Mouse (Mus musculus) thymus, adult 2 months (tissue): ENCODE measurements at regions not wholly inside any gene's neighbourhood (a gene's known extent, or its start where the extent isn't known, plus 50 kb on each side); places are given as distances from the start of the nearest gene placed in this dataset.

Source experiments
- DNase-seq: peaks from one replicate; pipeline ENCODE4 v3.0.0; 2021
- H3K27ac ChIP-seq: fragments of 200-500 bp; 2 replicates; pipeline ENCODE4 v1.5.1; 2012; ENCODE audit warnings: low read length, control low read depth; ENCODE audit not compliant: control insufficient read depth, insufficient read depth
- H3K27me3 ChIP-seq: fragments of 200-500 bp; 2 replicates; pipeline ENCODE4 v1.6.1; 2012; ENCODE audit warnings: mild to moderate bottlenecking, low read length, moderate library complexity, mixed read lengths; ENCODE audit not compliant: control insufficient read depth, insufficient read depth
- H3K36me3 ChIP-seq: fragments of 200-500 bp; 2 replicates; pipeline ENCODE4 v1.6.1; 2012; ENCODE audit warnings: mild to moderate bottlenecking, low read length, moderate library complexity; ENCODE audit not compliant: control insufficient read depth, insufficient read depth
- H3K4me1 ChIP-seq: fragments of 200-500 bp; replicated peaks from 2 replicates; pipeline ENCODE4 v1.6.1; 2012; ENCODE audit warnings: low read length; ENCODE audit not compliant: control insufficient read depth, insufficient read depth
- H3K4me3 ChIP-seq: fragments of 200-500 bp; 2 replicates; pipeline ENCODE4 v1.5.1; 2012; ENCODE audit warnings: mild to moderate bottlenecking, low read length, control low read depth, moderate library complexity; ENCODE audit not compliant: control insufficient read depth, insufficient read depth
- CTCF ChIP-seq: fragments of 200-500 bp; IDR thresholded peaks from 2 replicates; pipeline ENCODE4 v1.5.1; 2012; ENCODE audit warnings: mild to moderate bottlenecking, control low read depth, low read length, moderate library complexity, borderline replicate concordance; ENCODE audit not compliant: control insufficient read depth, poor library complexity, insufficient read depth; ENCODE audit errors: extremely low read depth
- POLR2A ChIP-seq: fragments of 200-500 bp; IDR thresholded peaks from 2 replicates; pipeline ENCODE4 v1.6.1; 2012; ENCODE audit warnings: mild to moderate bottlenecking, low read length, control low read depth, moderate library complexity; ENCODE audit not compliant: control insufficient read depth, poor library complexity, insufficient read depth; ENCODE audit errors: extremely low read depth
- WGBS: fragments of 180-500 bp; shearing (Covaris S2); methylation state at CpG from one replicate; pipeline ENCODE4 v1.1.7; 2018; 5-methylcytosine and 5-hydroxymethylcytosine counted together

- H3K4me3 ChIP-seq: no peak overlapping the region
- H3K27me3 ChIP-seq: no peaks in the 10 kb centered on the region
- 69% methylated on average over 12 of the region's 12 CpGs for WGBS
- H3K36me3 ChIP-seq: no peaks in the 10 kb centered on the region
- H3K27ac ChIP-seq: no peak overlapping the region
- no peak for TF ChIP-seq POLR2A
- no peak for TF ChIP-seq CTCF
- H3K4me1 ChIP-seq: peaks cover 61% of the 10 kb centered on the region
- no peak for DNase-seq
Measured at GRCm38 (mm10) chr16:95861231-95861690, 129.5 kb downstream of the Psmg1 start.

GRCm38 (mm10) chr16:95860810-95861209 is 129.9 kb downstream of the Psmg1 start:
- no peaks in the 10 kb centered on the region for H3K36me3 ChIP-seq
- no peak overlapping the region for H3K4me3 ChIP-seq
- H3K4me1 ChIP-seq: peaks cover 57% of the 10 kb centered on the region
- DNase-seq: no peak
- WGBS: 23% methylated on average over 9 of the region's 9 CpGs
- no peak overlapping the region for H3K27ac ChIP-seq
- TF ChIP-seq CTCF: no peak
- no peak for TF ChIP-seq POLR2A
- no peaks in the 10 kb centered on the region for H3K27me3 ChIP-seq

GRCm38 (mm10) chr16:95860111-95860510 is 130.6 kb downstream of the Psmg1 start:
- no peaks in the 10 kb centered on the region for H3K36me3 ChIP-seq
- no peaks in the 10 kb centered on the region for H3K27me3 ChIP-seq
- H3K27ac ChIP-seq: no peak overlapping the region
- peaks cover 54% of the 10 kb centered on the region for H3K4me1 ChIP-seq
- no peak overlapping the region for H3K4me3 ChIP-seq
- no peak for DNase-seq
- WGBS: 93% methylated on average over 5 of the region's 5 CpGs
- TF ChIP-seq CTCF (no peak), POLR2A (no peak)

GRCm38 (mm10) chr16:95857403-95857802 is 133.4 kb downstream of the Psmg1 start:
- no peaks in the 10 kb centered on the region for H3K27me3 ChIP-seq
- WGBS: 96% methylated on average over 3 of the region's 3 CpGs
- TF ChIP-seq CTCF (no peak), POLR2A (no peak)
- no peak overlapping the region for H3K4me3 ChIP-seq
- H3K36me3 ChIP-seq: no peaks in the 10 kb centered on the region
- H3K4me1 ChIP-seq: peaks cover 35% of the 10 kb centered on the region
- no peak for DNase-seq
- no peak overlapping the region for H3K27ac ChIP-seq

- Histone ChIP-seq H3K36me3 (no peaks in the 10 kb centered on the region), H3K27me3 (no peaks in the 10 kb centered on the region), H3K4me1 (peaks cover 17% of the 10 kb centered on the region), H3K27ac (peak overlapping the region; percentile 80), H3K4me3 (no peak overlapping the region)
- 44% methylated on average over 2 of the region's 2 CpGs for WGBS
- peak; percentile 49 for DNase-seq
- TF ChIP-seq POLR2A (no peak), CTCF (no peak)
Measured at GRCm38 (mm10) chr16:95855230-95855629, 135.5 kb downstream of the Psmg1 start.

- Histone ChIP-seq H3K27me3 (no peaks in the 10 kb centered on the region), H3K4me1 (peaks cover 33% of the 10 kb centered on the region), H3K4me3 (no peak overlapping the region), H3K36me3 (no peaks in the 10 kb centered on the region), H3K27ac (no peak overlapping the region)
- DNase-seq: no peak
- no peak for TF ChIP-seq CTCF
- TF ChIP-seq POLR2A: no peak
- 96% methylated on average over 5 of the region's 5 CpGs for WGBS
Measured at GRCm38 (mm10) chr16:95851907-95852306, 138.9 kb downstream of the Psmg1 start.

- 87% methylated on average over 6 of the region's 6 CpGs for WGBS
- no peak overlapping the region for H3K27ac ChIP-seq
- H3K4me3 ChIP-seq: no peak overlapping the region
- no peaks in the 10 kb centered on the region for H3K27me3 ChIP-seq
- no peaks in the 10 kb centered on the region for H3K36me3 ChIP-seq
- DNase-seq: no peak
- peaks cover 34% of the 10 kb centered on the region for H3K4me1 ChIP-seq
- TF ChIP-seq CTCF (no peak), POLR2A (no peak)
Measured at GRCm38 (mm10) chr16:95848555-95849082, 142.1 kb downstream of the Psmg1 start.
